Mouse (Mus musculus) brain, embryonic 14.5 days (tissue): ENCODE measurements around the gene Ugt1a7c.

Experiments
- CTCF ChIP-seq: fragments of 200-500 bp; IDR thresholded peaks from 2 replicates; pipeline ENCODE4 v1.5.1; 2012; ENCODE audit warnings: inconsistent platforms, mild to moderate bottlenecking, moderate library complexity, borderline replicate concordance; ENCODE audit not compliant: insufficient read depth, insufficient read length; ENCODE audit errors: extremely low read depth
- POLR2A ChIP-seq: fragments of 200-500 bp; IDR thresholded peaks from 2 replicates; pipeline ENCODE4 v1.6.1; 2012; ENCODE audit warnings: mild to moderate bottlenecking, inconsistent platforms, borderline replicate concordance; ENCODE audit not compliant: poor library complexity, insufficient read depth, insufficient read length, severe bottlenecking; ENCODE audit errors: extremely low read depth

DNA sequence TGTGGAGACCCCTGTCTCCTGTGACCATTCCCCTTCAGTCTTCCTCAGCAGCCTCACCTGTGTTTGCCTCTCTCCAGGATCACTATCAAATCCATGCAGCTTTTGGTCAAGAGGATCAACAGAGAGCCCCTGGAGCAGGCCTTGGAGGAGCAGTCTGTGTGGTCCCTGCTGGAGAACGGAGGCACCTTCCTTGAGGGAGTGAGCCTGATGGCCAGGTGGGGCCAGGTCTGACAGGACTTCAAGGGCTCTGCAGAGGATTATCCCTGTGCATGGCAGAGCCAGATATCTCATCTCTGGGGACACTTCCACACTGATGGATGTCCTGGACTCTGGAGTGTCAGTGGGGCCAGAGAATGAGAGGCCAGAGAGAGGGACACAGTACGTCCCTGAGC lies 160.6 kb downstream of the Ugt1a7c start:
- TF ChIP-seq POLR2A (no peak), CTCF (no peak)
